Mouse (Mus musculus) layer of hippocampus, postnatal 10 days (tissue): Measurements from ENCODE around the gene Klrc3. TPM values are rescaled to one million over a fixed set of nuclear protein-coding genes. Genes with fewer than 3 reads are reported as not detected.
"Not testable (repeated sequence)": the region's sequence is repeated elsewhere in the genome, so short reads cannot be mapped to it uniquely, and the experiment has no call there.

Experiments used
- DNase-seq, 2 experiments: peaks; one replicate each; pipeline ENCODE4 v3.0.0; 2021; ENCODE audit warnings: low spot score in 2 of 2
- long read RNA-seq: library from polyadenylated mRNA; stranded (forward); transcript quantifications from one replicate; pipeline ENCODE4 v2.0.0, GENCODE M21; 2023
- microRNA-seq, 2 experiments: library from miRNA; unstranded; fragments of <30 nt; microRNA quantifications; one replicate each; pipeline ENCODE4 v1.2.0; 2021
- total RNA-seq, 2 experiments: library from RNA; stranded (reverse); gene quantifications; 2 replicates each; pipeline ENCODE4 v1.2.3; 2021

Gene Klrc3
- not detected for total RNA-seq
- long read RNA-seq = 0 reads

DNA sequence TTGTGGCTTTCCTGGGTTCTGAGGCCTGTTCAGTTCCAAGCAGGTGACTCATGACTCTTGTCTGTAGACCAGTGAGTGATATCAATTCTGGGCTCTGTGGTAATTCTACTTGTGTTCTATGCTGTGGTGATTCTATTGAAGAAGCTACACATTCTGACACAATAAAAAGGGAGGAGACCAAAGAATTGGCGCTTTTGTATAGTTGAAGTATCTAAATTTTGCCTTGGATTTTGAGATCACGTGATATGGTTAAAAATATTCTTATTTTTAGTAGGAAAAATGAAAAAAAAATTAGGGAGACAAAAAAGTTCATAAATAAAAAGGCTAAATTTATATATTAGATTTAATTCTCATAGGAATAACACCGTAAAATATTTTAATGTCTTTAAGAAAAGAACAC is at the start of gene Klrc3:
TSS of gene Klrc3 (minus strand) at position 101 of the 400 bp plus-strand sequence.
- DNase-seq = not testable (repeated sequence)

DNA sequence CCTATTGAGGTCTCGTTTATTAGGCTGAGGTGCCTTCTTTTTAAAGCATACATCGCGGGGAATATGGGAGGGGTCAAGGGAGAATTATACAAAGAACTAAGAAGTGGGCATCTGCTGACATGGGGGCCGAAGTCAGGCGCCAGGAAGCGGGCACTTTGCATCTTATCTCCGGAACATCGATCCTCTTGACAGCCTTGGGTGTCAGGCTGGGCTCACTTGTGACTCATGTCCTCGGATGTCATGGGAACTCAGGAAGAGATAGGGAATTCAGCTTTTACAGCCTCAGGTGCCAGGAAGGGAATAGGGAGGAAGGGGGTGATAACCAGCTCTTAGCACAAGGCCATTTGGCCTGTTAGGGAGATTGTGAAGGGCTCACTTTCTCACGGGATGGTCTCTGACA is 48.3 kb upstream of the Klrc3 start:
- DNase-seq = not testable (repeated sequence)

DNA sequence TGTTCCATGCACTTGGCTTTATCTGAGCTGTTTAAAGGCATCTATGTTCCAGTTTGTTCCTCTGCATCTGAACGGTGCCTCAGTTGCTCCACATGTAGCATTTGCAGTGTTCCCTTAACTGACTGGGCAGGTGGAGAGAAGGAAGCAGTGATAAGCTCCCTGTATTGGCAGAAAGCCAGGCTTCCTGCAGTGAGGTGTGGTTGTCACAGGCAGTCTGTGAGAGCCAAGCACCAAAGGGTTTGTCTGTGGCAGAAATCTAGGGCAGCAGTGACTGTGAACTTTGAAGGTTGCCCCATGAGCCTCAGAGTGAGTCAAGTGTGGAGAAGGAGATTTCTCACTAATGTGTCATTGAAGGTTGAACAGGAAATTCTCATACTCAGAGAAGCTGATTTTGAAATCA is 37.2 kb upstream of the Klrc3 start:
- no peak for DNase-seq

GRCm38 (mm10) chr6:129678873-129679272 is 35.7 kb upstream of the Klrc3 start, which contains the start of gene Klrc1:
Klrc1 (minus strand) TSS chr6:129678973.
- DNase-seq = no peak

DNA sequence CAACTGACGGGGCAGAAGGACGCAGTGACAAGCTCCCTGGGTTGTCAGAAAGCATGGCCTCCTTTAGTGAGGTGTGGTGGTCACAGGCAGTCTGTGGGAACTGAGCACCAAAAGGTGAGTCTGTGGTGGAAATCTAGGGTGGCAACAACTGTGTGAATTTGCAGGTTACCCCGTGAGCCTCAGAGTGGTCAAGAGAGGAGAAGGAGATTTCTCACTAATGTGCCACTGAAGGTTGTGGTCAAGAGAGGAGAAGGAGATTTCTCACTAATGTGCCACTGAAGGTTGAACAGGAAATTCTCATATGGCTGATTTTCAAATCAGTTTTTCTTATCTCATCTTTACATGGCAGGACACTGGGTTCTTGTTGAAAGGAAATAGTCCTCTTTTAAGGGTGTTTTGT is 18.2 kb upstream of the Klrc3 start:
- not testable (repeated sequence) for DNase-seq

DNA sequence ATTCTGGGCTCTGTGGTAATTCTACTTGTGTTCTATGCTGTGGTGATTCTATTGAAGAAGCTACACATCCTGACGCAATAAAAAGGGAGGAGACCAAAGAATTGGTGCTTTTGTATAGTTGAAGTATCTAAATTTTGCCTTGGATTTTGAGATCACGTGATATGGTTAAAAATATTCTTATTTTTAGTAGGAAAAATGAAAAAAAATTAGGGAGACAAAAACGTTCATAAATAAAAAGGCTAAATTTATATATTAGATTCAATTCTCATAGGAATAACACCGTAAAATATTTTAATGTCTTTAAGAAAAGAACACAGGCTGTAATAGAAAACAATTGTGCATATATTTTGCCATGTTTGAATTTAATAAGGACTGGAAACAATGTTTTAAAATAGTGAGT is 17.5 kb upstream of the Klrc3 start, which contains the start of gene Klrc2:
TSS of gene Klrc2 (minus strand) at position 101 of the 400 bp plus-strand sequence.
- DNase-seq = not testable (repeated sequence)

DNA sequence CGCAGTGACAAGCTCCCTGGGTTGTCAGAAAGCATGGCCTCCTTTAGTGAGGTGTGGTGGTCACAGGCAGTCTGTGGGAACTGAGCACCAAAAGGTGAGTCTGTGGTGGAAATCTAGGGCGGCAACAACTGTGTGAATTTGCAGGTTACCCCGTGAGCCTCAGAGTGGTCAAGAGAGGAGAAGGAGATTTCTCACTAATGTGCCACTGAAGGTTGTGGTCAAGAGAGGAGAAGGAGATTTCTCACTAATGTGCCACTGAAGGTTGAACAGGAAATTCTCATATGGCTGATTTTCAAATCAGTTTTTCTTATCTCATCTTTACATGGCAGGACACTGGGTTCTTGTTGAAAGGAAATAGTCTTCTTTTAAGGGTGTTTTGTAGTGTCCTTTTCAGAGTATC is 917 bp upstream of the Klrc3 start:
- DNase-seq = not testable (repeated sequence)

- not testable (repeated sequence) for DNase-seq
Measured at GRCm38 (mm10) chr6:129631046-129631445, 12.1 kb downstream of the Klrc3 start.

DNA sequence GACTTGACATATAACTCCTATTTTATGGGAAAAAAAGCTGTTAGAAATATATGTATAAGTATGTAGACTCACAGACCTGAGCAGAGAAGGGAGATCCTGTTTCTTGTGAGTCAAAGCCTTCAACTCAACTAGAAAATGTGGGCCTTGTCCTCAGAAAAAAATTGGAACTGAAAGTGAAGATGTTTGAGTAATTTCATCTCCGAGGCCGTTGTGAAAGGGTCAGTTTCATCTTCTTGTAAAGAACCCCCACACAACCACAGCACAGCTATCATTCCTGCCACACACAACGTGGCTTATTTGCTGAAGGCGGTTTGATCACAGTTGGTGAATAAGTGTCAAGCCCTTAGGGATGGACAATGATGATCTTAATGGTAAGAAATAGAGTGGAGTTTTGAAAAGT is 19.4 kb downstream of the Klrc3 start, which contains the start of gene Klrk1:
TSS of gene Klrk1 (minus strand) at position 130 of the 400 bp plus-strand sequence.
- DNase-seq = no peak

DNA sequence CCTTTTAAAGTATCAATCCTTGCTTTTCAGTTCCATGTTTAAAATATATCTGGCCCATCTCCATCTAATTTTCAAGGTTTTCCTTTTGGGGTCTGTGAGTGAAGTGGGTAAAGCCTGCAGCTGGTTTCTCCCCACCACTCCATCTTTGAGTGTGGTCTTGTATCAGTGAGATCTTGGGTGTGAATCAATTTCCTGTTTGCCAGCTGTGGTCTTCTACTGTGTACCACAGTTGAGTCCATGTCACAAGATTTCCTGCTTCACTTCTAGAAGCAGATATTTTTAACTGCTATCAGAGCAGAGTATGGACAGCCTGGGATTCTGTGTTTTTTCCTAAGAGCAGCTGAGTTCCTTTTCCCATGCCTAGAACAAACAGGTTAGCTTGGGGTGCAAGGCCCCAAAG is 34.8 kb downstream of the Klrc3 start:
- DNase-seq = no peak

GRCm38 (mm10) chr6:129591508-129591907 is 51.6 kb downstream of the Klrc3 start, which contains the start of gene Klrd1:
Klrd1 (plus strand) TSS chr6:129591782.
- no peak for DNase-seq

Small RNAs within 50 kb of the gene (microRNA-seq; reads per million reads assigned to microRNA genes)
- gene Mir680-1 = 0 reads per million in 2 experiments

Other genes with a start within 250 kb of the Klrc3 start
- under 1 TPM; 0.32 to 0.62 TPM for gene Clec1b, start 246.0 kb downstream of the Klrc3 start, total RNA-seq
- gene Clec9a, start 234.5 kb downstream of the Klrc3 start, total RNA-seq = not detected
- 1 to 10 TPM; 3.1 to 3.3 TPM for gene Clec1a, start 191.3 kb downstream of the Klrc3 start, total RNA-seq
- gene Olr1, start 136.2 kb downstream of the Klrc3 start, total RNA-seq = not detected
- not detected for gene Tmem52b, start 130.8 kb downstream of the Klrc3 start, total RNA-seq
- 100 to 1,000 TPM; 386 to 427 TPM for gene Gabarapl1, start 110.2 kb downstream of the Klrc3 start, total RNA-seq
- not detected for gene Klre1, start 65.4 kb downstream of the Klrc3 start, total RNA-seq
- gene Klrd1, start 51.6 kb downstream of the Klrc3 start, total RNA-seq = not detected
- not detected for gene Klrk1, start 19.5 kb downstream of the Klrc3 start, total RNA-seq
- not detected for gene Klrc2, start 17.4 kb upstream of the Klrc3 start, total RNA-seq
- not detected for gene Klrc1, start 35.6 kb upstream of the Klrc3 start, total RNA-seq
- gene Klri1, start 73.8 kb upstream of the Klrc3 start, total RNA-seq = not detected
- not detected for gene Klri2, start 97.1 kb upstream of the Klrc3 start, total RNA-seq
- not detected for gene Gm156, start 140.9 kb upstream of the Klrc3 start, total RNA-seq
- gene Gm17631, start 219.3 kb upstream of the Klrc3 start, total RNA-seq = not detected
- not detected for gene Klra17, start 233.3 kb upstream of the Klrc3 start, total RNA-seq